Mouse (Mus musculus) cerebellum, adult 18-20 months (tissue): ENCODE results near the gene Fars2.

Experiments
- DNase-seq, 2 experiments: peaks; one replicate each; pipeline ENCODE4 v3.0.0; 2021

Gene Fars2

DNA sequence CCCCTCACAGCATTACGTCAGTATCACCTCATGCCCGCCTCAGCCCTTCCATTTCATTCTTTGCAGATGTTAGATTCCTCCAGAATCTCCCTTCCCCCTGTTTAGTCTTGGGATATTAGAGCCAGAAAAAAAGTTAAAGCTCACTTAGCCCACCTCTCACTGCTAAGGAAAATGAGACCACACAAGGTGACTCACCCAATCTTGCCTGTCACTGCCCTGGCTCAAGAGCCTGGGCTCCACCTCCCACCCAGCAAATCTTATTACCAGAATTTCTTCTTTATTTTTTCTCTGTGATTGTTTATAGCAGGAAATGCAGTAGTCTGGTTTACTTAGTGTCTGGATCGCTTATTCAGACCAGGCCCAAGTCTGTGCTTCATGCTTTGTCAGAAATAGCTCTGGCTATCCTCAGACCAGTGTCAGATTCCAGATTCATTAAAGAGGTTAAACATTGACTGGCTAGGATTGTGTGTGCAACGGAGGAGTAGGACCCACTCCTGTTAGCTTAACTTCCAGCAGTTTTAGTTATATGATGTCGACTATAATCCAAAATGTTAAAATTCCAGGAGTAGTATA, 412.3 kb downstream of the Fars2 start:
- DNase-seq, result no peak

DNA sequence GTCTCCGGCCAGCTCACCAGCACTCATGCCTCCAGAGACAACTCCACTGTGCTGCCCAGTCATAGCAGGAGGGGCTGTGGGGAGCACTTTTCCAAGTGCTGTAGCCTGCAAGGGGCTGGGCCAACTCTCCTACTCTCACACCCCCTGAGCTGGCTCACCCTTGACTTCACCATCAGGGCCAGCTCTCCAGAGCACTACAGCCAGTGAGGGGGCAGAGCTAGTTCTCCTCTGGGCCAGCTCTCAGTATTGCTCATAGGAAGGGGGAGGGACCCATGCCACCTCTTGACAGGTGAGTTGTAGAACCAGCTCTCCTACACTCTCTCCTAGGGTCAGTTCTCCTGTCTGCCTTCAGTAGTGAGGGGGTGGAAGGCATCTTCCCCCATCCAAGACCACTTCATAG, 413.6 kb downstream of the Fars2 start:
- DNase-seq, result no peak

DNA sequence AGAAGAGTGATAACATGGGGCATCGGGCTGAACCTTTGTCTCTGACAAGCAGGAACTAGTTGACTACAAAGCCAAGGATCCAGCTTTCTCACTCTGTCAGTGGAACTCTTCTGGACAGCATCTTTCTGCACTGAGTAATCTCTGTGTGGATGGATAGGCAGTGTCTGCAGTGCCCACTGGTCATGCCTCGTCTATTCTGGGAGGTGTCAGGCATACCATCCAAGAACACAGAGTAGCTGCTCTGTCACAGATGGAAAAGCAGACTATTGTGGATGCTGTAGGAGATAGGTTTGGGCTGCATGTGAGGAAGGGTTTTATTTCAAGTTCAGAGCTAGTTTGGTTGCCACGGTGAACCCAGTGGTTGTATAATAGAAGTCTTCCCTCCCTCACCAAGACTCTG, 414.7 kb downstream of the Fars2 start:
- DNase-seq, result no peak

DNA sequence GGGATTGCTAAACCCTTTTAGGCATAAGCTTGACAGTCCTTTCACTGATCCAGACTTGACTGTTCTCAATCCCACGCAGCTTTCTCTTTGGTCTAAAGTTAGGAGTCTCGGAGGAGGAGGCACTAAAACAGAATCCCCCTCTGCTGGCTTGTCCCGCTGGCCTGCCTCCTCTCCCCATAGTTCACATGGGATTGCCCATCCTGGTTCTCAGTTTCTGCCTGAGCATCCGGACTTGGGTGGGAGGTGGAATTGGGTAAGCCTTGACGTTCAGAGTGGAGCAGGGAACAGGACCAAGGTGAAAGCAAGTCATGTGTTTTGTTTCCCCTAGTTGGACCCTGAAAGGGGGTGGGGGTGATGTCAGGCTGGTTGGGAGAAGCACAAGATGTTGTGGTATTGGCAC, 415.9 kb downstream of the Fars2 start:
- DNase-seq, result no peak

DNA sequence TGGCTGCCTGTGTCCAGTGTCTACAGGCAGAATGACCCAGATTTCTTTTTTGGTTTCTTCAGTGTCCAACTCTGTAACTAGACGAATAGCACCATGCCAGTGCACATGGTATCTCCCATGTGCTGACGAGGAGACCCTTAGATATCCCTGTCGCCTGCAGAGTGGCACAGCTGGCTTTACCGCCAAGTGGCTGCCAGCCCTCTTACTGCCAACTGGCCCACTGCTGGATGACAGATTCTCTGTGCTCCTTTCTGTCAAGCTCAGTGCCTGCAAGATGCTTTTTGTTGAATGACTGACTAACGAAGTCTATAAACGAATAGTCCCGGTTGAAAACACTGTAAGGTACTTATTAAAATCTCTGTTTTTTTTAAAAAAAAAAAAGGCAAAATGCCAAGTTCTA, 416.3 kb downstream of the Fars2 start:
- no peak for DNase-seq

DNA sequence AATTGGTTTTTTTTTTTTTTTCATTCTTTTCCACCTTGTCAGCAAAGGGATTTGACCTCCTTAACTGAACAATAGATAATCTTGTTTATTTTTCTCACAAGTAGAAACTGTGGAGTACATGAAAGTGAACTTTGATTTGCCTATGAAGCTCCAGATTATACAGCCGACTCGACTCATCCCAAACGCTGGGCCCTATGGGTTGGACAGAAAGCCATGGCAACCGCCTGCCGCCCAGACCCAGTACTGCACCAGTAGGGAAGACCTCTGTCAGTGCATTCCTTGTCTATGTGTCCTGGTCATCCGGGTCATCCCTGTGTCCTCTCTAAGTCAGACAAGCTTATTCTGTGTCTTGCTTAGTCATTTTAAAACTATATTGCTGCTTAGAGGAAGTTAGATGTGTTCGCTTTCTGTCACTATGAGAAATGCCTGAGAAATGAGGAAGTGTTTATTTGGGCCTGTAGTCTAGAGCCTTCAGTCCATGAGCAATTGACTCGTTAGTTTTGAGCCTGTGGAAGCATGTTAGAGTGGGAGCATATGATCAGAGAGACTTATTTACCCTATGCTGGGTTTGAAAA, 416.8 kb downstream of the Fars2 start:
- no peak for DNase-seq

DNA sequence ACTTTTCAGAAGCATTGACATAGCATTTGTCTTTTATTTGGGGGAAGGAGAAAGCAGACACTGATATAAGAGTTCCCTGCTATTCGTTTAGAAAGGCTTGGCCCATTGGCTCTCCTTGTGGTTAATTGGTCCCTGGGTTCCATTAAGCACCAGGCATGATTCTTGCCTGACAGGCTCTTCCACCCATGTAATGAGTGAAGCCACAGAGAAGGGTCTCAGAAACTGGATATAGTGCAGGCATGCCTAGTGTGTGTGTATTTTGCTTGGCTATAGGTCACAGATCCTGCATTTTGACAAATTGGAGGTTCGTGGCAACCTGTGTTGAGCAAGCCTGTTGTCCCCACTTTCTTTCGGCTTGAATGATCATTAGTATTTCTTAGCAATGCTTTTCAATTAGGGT, 420.4 kb downstream of the Fars2 start:
- no peak for DNase-seq

DNA sequence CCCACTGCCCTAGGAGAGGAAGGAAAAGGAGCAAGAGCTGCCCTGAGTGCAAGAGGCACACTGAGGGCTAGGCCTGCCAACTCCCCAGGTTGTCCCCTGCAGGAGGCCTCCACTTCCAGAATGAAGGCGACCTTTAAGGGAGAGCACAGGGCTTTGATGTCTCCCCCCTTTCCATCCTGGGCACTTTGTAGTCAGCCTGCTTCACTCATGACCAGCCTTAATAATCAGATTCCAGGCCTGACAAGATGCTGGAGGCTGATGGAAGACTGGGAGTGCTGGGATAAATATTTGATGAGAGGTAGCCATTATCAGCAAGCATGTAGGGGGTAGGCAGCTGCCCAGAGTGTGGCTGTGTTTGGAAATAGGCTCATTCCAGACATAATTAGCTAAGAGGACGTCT, 421.2 kb downstream of the Fars2 start:
- DNase-seq, result no peak

DNA sequence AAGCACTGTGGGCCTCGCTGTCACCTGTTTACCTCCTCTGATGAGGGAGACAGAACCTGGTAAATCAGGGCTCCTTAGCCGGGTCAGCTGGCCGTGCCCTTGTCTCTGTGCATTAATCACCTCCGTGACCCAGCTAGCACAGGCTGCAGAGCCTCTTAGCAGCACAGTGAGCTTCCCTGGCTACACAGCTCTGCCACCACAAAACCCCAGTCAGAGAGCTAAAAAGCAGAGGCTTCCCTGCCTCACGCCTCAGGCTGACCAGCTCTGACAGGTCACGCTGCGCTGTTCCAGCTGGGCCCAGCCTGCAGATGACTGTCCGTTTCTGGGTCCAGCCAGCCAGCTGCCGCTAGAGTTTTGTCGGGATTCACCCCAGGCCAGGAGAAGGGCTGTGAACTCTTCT, 423.0 kb downstream of the Fars2 start:
- no peak for DNase-seq

DNA sequence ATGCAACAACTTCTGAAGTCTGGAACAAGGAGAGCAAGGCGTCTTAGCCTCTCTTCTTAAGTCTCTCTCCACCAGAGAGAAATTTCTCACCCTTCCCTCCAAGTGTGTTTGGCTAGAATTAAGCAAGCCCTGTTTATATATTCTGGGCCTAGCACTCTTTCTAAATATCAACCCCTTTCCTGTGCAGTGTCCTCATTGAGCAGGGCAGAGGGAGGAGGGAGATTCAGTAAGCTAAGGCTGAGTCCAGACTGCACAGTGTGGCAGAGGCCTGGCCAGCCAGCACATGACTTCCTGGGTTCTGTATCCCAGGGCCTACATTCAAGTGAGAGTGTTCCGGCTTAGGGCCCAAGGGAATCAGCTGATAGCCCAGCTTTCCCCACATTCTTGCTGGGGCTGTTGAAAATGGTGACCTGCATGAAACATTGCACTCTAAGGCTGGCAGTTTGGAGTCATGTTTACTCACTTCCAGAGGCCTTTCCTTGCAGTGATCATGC, 424.1 kb downstream of the Fars2 start:
- no peak for DNase-seq

DNA sequence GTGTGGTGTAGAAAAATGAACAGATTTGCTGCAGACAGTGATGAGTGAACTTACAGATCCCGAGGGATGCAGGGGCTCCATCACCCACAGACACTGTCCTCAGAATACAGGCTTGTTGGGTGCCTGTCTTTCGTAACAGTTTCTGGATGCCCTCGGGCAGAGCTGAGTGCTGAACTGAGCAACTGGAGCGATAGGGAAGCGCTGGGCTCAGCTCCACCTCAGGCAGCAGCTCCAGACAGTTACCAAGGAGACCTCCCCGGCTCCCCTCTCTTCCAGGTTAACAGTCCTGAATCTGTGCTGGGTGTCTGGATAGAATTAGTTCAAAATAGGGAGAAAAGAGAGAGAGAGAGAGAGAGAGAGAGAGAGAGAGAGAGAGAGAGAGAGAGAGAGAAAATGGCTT, 433.5 kb downstream of the Fars2 start:
- DNase-seq, result no peak

DNA sequence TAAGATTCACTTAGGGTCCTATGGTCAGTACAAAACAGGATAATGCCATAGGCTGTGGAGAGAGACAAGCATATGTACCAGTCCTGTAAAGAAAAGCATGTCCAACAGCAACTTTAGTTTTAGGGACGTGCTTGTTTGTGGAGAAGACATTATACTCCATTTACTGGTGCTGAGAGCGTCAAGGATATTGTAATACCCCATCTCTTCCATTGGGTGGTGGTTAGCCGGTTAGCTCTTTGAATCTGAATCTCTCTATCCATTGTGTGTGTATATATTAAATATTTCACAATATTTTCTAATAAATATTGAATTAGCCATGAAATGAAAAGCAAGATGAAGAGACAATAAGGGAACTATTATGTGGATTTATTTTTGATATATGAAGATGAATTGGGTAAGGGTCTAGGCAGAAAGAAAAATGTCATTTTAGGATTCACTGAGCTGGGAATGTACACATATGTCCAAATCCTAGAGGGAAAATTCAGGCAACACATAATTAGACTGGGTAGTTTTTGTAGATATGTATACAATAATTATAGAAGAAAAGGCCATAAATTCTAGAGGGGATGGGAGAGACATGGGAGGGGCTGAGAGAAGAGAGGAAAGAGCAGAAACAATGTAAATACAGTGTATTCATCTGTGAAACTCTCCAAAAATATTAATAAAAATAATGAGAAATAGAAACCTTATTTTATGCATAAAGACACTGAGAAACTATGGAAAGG, 435.5 kb downstream of the Fars2 start:
- DNase-seq, result no peak

DNA sequence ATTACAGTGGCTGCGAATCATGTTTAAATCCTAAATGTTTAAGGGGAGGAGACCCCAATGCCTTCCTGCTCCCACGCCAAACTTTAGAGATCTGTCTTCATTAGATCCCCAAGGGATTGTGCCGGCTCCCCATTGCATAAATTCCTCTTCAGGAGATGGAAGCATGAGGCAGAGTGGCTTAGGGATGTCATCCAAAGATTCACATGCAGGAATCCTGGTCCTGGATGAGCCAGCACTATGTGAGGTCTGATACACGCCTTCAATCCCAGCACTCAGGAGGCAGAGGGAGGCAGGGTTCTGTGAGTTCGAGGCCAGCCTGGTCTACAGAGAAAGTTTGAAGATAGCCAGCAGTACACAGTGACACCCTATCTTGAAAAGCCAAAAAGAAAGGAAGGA, 436.0 kb downstream of the Fars2 start:
- DNase-seq, result no peak

DNA sequence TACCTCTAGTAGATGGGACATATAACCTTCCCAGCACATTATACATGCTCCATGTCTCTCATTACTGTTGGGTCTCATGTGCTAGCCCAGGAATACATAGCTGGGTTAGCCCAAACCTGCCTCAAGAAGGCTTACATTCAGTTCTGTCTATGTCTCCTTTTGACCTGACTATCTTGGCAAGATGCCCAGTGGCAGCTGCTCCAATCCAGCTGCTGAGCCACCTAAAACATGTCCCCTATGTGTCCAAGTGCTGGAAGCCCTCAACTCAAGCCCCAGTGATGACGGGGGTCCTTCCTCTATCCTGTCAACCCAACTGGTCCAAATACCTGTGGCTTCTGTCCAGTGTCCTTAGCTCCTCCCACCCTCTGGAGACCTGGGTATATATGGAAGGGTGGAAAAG, 437.5 kb downstream of the Fars2 start:
- DNase-seq, result no peak

DNA sequence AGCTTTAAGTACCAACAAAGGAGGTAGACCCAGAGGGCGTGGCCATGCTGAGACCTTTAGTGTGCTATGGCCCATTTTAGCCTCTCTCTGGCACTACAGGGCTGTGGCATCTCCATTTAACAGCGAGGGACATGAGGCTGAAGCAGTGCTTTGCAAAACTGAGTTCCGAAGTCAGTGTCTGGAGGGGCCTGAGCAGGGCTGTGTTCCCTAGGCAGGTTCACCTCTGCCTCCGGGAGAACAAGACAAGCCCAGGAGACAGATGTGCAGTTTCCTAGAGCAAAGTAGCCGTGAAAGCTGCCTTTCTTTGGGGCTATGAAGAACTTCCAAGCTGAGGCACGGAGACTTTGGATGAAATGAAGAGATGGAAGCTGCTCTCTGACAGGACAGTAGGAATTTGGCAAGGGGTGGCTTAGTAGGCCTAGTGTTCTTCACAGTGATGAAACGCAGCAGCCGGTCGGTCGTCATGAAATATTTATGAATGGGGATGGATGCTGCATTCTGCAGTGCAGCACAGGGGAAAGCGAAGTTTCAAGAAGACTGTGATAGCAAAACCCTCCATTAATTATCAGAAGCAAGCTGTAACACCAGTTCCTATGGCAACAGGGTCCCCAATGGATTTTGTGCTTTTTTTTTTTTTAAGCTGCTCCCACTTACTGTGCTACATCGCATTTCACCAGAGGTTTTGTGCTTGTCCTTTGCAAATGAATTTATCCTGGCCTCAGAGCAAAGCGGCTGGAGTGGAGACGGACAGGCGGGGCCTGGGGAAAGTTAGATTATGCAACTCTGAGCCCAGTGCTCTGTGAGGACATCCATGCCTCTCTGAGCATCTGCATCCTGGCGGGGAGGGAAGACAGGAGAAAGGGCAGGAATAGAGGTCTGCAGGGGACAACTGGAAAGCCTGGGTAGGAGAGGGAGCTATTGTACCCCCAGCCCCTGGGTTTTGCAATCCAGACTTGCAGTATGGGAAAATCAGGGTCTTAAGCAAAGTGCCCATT, 445.5 kb downstream of the Fars2 start:
- DNase-seq, result no peak

DNA sequence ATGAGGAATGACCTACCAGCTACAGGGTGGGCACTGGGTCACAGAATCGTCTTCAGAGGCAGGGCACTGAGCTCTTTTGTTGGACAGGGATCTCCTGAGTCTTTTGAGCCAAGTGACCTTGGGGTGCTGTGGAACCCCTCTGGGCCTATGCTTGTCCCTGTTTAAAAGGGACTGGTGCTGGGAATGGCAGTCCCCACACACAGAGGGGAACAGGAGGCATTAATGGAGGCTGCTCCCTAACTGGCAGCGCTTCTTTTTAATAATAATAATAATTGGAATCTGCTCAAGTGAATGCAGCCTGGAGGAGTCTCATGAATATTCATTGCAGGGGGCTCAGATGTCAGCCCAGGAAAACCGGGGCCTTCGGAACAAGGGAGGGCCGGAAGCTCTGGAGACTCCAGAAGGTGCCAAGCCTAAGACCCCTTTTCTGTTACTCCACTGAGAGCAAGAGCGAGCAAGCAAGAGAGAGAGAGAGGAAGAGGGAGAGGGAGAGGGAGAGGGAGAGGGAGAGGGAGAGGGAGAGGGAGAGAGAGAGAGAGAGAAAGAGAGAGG, 447.6 kb downstream of the Fars2 start:
- no peak for DNase-seq

DNA sequence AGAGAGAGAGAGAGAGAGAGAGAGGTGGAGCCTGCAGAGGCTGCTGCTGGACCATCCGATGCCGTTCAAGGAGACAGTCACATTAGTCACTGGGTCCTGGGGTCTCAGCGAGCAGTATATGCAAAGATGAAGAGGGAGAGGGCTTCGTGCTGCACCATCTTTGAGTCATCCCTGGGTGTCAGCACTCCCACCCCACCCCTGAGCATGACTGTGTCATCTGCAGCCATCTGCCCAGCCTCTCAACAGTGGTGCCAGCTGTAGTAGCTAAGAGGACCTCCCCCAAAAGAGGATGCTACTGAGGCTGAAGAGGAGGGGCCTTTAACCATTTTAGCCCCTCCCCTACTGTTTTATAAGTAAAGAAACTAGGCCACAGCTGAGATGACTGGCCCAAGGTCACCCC, 459.6 kb downstream of the Fars2 start:
- no peak for DNase-seq

DNA sequence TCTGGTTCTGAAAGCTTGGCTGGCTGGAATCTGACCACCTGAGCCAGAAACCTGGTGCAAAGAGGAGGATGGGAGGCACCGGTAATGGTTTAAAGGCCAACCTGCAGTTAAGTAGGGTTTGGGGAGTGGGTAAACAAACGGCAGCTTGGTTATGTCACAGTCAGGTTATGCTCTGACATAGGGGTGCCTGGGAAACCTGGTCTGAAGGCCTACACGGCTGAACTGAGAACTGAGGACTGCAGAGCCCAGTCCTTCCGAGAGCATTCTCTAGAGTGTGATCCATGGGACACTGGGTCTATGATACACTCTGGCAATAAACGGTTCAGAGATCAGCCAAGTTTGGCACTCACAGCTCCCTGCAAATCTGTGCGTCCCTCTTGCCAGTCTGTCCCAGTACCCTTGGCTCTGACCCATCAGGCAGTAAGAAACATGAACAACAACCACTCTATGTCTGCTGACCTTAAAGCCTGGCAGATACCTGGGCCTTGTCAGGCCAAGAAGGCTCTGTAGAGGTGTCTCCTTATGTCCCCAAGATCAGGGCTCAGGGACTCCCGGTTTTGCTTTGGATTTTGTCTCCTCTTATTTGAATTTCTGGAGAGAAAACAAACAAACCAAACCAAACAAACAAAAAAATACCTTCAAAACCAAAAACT, 460.8 kb downstream of the Fars2 start:
- peak in 1 of 2 experiments; percentile 38 for DNase-seq

DNA sequence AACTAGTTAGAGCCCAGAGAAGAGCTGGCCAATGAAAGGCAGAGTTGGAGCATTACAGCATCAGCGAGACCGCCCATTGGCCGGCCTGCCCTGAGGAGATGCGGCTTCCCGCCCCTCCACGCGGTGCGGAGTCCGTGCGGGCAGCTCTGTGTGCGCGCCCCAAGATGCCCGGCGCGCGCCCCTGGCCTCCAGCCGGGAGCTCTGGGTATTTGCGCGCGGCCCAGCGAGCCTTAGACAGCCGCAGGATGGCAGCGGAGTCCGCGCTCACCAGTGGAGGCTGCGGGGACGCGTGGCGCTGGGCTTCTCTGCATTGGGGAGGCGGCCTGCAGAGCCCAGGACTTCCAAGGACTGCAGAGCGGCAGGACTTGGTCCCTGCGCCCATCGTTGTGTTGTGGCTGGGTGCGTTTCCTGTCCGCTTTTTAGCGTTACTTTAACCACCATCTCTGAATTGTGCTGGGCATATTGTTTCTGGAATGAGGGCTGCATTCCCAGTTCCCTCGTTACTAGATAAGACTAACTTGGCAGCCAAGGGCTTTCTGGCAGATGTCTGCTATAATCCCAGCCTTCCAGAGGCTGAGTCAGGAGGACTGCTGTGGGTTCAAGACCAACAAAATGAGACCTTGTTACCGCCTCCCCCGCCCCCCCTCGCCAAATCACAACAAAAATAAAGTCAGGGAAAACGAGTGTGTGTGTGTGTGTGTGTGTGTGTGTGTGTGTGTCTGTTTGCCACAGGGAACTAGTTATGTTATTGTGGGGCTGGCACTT, 461.5 kb downstream of the Fars2 start:
- peak; percentile 91 to 94 for DNase-seq

DNA sequence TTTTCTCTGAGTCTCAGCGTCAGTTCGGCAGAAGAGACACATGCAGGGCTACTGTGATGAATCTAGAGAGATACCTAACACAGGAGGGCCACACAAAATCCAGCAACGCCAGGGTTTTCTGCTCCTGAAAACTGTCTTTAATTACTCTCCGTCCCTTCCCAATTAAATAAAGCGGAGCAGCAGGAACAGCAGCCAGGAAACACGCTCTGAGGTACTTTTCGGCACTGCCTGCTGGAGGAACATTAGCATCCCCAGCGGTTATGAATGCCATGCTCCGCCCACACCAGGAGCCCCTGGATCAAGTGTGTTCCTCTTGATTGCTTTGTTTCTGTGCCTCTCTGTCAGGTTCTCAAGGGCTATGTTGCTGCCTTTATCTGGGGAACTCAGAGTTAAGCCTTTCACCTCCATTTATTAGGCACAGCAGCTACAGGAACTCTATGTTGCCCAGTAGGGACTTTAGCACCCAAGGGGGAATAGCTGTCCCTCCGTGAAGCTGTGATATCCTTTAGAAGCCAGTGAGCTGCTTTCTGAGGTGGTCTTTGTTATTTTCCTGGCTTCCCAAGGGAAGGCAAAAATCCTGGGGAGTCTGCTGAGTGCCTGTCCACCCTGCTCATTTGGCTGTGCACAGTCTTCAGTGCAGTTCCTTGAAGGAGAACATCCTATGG, 465.3 kb downstream of the Fars2 start:
- no peak for DNase-seq
